Mouse (Mus musculus) kidney, adult 2 months (tissue): ENCODE measurements at regions not wholly inside any gene's neighbourhood (a gene's known extent, or its start where the extent isn't known, plus 50 kb on each side); places are given as distances from the start of the nearest gene placed in this dataset.

Experiments
- CTCF ChIP-seq: fragments of 200-500 bp; conservative IDR thresholded peaks from 2 replicates; pipeline ENCODE4 v1.5.1; 2011; ENCODE audit warnings: low read depth, mild to moderate bottlenecking, control low read depth, low read length, moderate library complexity, mixed read lengths; ENCODE audit not compliant: insufficient read depth, insufficient read length
- POLR2A ChIP-seq: fragments of 200-500 bp; IDR thresholded peaks from one replicate; pipeline ENCODE4 v1.6.1; 2011; ENCODE audit warnings: low read depth, low read length, control low read depth

- no peak for TF ChIP-seq POLR2A
- TF ChIP-seq CTCF: no peak
These were observed 233.8 kb upstream of the Gm26657 start for GRCm38 (mm10) chr4:56506067-56506466.
